Mouse (Mus musculus) small intestine, adult 2 months (tissue): ENCODE measurements around the gene Itsn1. TPM values are rescaled to one million over a fixed set of nuclear protein-coding genes. Genes with fewer than 3 reads are reported as not detected.

ENCODE experiments used
- H3K27ac ChIP-seq: fragments of 200-500 bp; 2 replicates; pipeline ENCODE4 v1.5.1; 2012; ENCODE audit warnings: low read depth, low read length, control low read depth, inconsistent platforms; ENCODE audit not compliant: insufficient read depth
- H3K27me3 ChIP-seq: fragments of 200-500 bp; 2 replicates; pipeline ENCODE4 v1.6.1; 2012; ENCODE audit warnings: mild to moderate bottlenecking, moderate library complexity, low read length, inconsistent platforms; ENCODE audit not compliant: control insufficient read depth, insufficient read depth
- H3K36me3 ChIP-seq: fragments of 200-500 bp; 2 replicates; pipeline ENCODE4 v1.6.1; 2012; ENCODE audit warnings: mild to moderate bottlenecking, low read length, control low read depth, inconsistent platforms; ENCODE audit not compliant: control insufficient read depth, insufficient read depth
- H3K4me1 ChIP-seq: fragments of 200-500 bp; 2 replicates; pipeline ENCODE4 v1.6.1; 2012; ENCODE audit warnings: low read length, inconsistent platforms, mixed read lengths; ENCODE audit not compliant: control insufficient read depth, insufficient read depth, insufficient read length
- H3K4me3 ChIP-seq: fragments of 200-500 bp; 2 replicates; pipeline ENCODE4 v1.5.1; 2012; ENCODE audit warnings: low read depth, mild to moderate bottlenecking, control low read depth, inconsistent platforms, low read length, moderate library complexity
- CTCF ChIP-seq: fragments of 200-500 bp; IDR thresholded peaks from 2 replicates; pipeline ENCODE4 v1.5.1; 2012; ENCODE audit warnings: low read depth, mild to moderate bottlenecking, control low read depth, inconsistent platforms, low read length, moderate library complexity, mixed read lengths; ENCODE audit not compliant: insufficient replicate concordance, insufficient read length; ENCODE audit errors: extremely low read depth
- POLR2A ChIP-seq: fragments of 200-500 bp; IDR thresholded peaks from 2 replicates; pipeline ENCODE4 v1.6.1; 2012; ENCODE audit warnings: low read depth, mild to moderate bottlenecking, control low read depth, inconsistent platforms, low read length, moderate library complexity
- WGBS: fragments of 180-500 bp; shearing (Covaris S2); methylation state at CpG from one replicate; pipeline ENCODE4 v1.1.7; 2018; 5-methylcytosine and 5-hydroxymethylcytosine counted together
- polyA plus RNA-seq: library from polyadenylated mRNA; depleted of rRNA; stranded (reverse); fragments of >200 nt; gene quantifications from 2 replicates; pipeline ENCODE4 v1.2.3, GENCODE M21; 2012

Itsn1 gene
- polyA plus RNA-seq, 1 experiment, result 15.6 TPM

DNA sequence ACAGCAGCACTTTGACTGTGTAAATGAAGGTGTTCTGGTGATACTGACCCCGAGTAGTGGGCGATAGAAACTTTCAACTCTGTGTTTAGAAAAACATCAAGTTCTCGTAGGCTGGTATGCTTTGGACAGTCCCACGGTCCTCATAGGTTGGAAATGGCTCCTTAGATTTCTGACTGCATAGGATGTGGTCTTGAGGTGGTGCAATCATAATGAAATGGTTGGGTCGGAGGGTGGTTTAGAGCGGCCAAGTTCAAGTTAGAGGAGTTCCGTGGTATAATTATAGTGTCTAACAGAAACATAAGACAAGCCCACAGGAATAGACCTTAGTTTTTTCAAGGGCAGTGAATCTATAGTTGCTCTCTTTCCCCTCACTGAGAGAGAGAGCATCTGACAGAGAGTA is 129.6 kb downstream of the Itsn1 start:
- H3K4me1 ChIP-seq, result no peaks in the 10 kb centered on the region
- no peaks in the 10 kb centered on the region for H3K27me3 ChIP-seq
- H3K36me3 ChIP-seq, result peaks cover 21% of the 10 kb centered on the region
- 90% methylated on average over 7 of the region's 7 CpGs for WGBS
- no peak overlapping the region for H3K4me3 ChIP-seq
- H3K27ac ChIP-seq, result no peak overlapping the region
- TF ChIP-seq POLR2A (no peak), CTCF (no peak)

GRCm38 (mm10) chr16:91859203-91859602 is 130.1 kb downstream of the Itsn1 start:
- no peak overlapping the region for H3K4me3 ChIP-seq
- 87% methylated on average over 3 of the region's 3 CpGs for WGBS
- H3K27me3 ChIP-seq, result no peaks in the 10 kb centered on the region
- no peak overlapping the region for H3K27ac ChIP-seq
- TF ChIP-seq CTCF (no peak), POLR2A (no peak)
- no peaks in the 10 kb centered on the region for H3K4me1 ChIP-seq
- H3K36me3 ChIP-seq, result peaks cover 23% of the 10 kb centered on the region

DNA sequence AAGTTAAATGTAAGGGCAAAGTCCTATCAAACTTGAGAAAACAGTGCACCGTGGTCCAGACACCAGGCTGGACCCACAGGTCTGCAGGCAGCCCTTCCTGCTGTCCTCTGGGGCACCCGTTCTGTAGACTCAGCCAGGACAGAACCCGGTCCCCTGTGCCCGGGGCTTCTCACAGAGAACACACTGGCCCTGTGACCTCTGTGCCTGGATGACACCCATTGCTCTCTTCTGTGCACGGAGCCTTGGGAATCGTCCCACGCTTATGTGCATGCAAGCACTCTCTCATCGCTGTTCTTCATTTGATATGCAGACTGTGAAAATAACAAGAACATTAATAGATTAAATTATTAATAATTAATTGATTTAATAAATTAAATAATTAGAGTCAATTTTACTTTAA is 130.9 kb downstream of the Itsn1 start:
- 75% methylated on average over 8 of the region's 8 CpGs for WGBS
- Histone ChIP-seq H3K27me3 (no peaks in the 10 kb centered on the region), H3K4me3 (no peak overlapping the region), H3K27ac (no peak overlapping the region), H3K4me1 (no peaks in the 10 kb centered on the region), H3K36me3 (peaks cover 24% of the 10 kb centered on the region)
- no peak for TF ChIP-seq CTCF
- TF ChIP-seq POLR2A, result no peak

GRCm38 (mm10) chr16:91860471-91861125 is 131.5 kb downstream of the Itsn1 start:
- TF ChIP-seq CTCF (no peak), POLR2A (no peak)
- Histone ChIP-seq H3K4me3 (no peak overlapping the region), H3K27ac (no peak overlapping the region), H3K36me3 (peaks cover 22% of the 10 kb centered on the region), H3K4me1 (no peaks in the 10 kb centered on the region), H3K27me3 (no peaks in the 10 kb centered on the region)
- 67% methylated on average over 14 of the region's 14 CpGs for WGBS

DNA sequence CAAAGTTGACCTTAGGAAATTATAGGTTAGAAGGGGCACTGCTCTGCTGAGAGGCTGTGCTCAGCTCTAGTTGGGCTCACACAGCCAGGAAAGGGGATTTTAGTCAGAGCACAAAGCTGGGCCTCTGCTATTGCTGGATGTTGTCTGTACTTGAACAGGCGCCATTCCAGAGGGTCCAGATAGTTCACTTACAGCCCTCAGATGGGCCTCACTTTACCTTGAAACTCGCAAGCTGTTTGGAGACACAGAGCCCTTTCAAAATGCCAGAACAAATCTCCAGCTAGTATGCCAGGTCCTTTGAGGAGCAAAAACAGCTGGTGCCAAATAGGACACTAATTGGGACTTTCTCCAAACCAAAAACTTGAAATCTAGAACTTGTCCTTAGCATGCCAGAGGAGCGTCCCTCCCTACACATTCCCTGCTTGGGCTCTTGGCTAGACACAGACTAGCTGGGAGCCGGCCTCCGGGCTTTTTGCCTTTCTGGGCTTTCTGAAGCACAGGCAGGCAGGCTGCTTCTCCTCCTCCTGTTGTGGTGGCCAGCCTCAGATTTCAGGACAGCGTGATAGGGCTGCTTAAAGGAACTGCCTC is 132.8 kb downstream of the Itsn1 start:
- 83% methylated on average over 6 of the region's 6 CpGs for WGBS
- Histone ChIP-seq H3K27me3 (no peaks in the 10 kb centered on the region), H3K36me3 (peaks cover 16% of the 10 kb centered on the region), H3K4me3 (no peak overlapping the region), H3K27ac (peak overlapping the region; percentile 25; the same call in 1 of the 2 replicates), H3K4me1 (no peaks in the 10 kb centered on the region)
- TF ChIP-seq POLR2A, result no peak

DNA sequence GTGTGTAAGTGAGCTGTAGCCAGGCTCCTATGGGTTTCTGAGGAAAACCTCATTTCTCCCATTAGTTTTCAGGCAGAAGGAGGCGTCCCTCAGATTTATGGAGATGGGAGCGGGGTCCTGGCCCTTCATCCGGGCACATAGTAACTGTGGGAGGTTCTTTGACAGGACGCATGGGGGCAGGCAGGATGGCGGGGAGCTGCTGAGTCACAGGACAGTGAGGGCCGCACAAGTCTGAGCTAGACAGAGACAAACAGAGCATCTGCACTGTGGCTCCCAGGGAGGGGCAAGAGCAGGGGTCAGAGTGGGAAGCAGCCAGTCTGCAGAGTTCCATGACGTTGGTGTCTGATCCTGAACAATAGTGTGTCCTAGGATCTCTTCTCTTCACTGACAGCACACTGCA is 133.8 kb downstream of the Itsn1 start:
- H3K27ac ChIP-seq, result peak overlapping the region; percentile 1; the same call in 1 of the 2 replicates
- no peak for TF ChIP-seq POLR2A
- no peaks in the 10 kb centered on the region for H3K4me1 ChIP-seq
- H3K4me3 ChIP-seq, result no peak overlapping the region
- 87% methylated on average over 7 of the region's 7 CpGs for WGBS
- peaks cover 14% of the 10 kb centered on the region for H3K36me3 ChIP-seq
- H3K27me3 ChIP-seq, result no peaks in the 10 kb centered on the region

DNA sequence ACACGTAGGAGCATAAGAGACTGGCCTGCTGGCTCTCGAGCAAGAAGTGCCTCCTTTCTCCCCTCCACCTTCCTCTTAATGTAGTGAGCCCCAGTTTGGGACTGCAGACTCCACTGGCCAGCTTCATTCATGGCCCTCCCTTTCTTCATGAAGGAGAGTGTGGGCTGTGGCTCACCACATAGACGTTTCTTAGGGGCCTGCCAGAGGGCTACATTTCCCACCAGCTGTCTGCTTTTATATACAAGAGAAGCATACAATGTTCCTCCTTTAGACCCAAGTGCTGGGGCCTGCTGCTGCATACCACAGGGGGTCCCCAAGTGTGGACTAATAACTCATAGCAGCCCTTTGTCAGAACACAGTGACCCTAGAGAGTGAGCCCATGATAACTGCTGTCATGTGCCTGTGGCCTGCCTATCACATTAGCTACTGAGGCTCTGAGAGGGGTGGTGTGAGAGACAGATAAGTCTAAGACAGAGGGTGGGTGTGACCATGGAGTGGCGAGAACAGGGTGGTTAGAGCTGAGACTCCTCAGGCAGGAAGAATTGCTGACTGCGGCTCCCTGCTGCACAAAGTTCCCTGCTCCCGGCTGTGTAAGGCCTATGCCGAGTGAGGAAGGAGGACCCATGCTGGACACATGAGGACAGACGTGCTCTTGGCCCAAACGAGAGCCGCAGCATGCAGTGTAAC is 135.7 kb downstream of the Itsn1 start:
- Histone ChIP-seq H3K27me3 (no peaks in the 10 kb centered on the region), H3K36me3 (peaks cover 25% of the 10 kb centered on the region), H3K4me1 (no peaks in the 10 kb centered on the region), H3K4me3 (no peak overlapping the region), H3K27ac (no peak overlapping the region)
- 80% methylated on average over 10 of the region's 10 CpGs for WGBS
- TF ChIP-seq CTCF, result no peak
- no peak for TF ChIP-seq POLR2A
